Mouse (Mus musculus) stomach, embryonic 15.5 days (tissue): Measurements from ENCODE around the gene Ehhadh. TPM values are rescaled to one million over a fixed set of nuclear protein-coding genes. Genes with fewer than 3 reads are reported as not detected.

Experiments used
- ATAC-seq: fragments of 200-750 bp; cut with Nextera tagmentation; 2 replicates; pipeline ENCODE4 v1.8.0; 2017; ENCODE audit warnings: low read depth, moderate number of reproducible peaks, moderate TSS enrichment; ENCODE audit not compliant: insufficient read depth, low FRiP score
- H3K27ac ChIP-seq: fragments of 300-500 bp; sonication (generic); 2 replicates; pipeline ENCODE4 v1.5.1; 2015; ENCODE audit warnings: mild to moderate bottlenecking, inconsistent platforms
- H3K27me3 ChIP-seq: fragments of 300-500 bp; sonication (generic); replicated peaks from 2 replicates; pipeline ENCODE4 v1.6.1; 2015; ENCODE audit warnings: inconsistent platforms
- H3K36me3 ChIP-seq: fragments of 300-500 bp; sonication (generic); 2 replicates; pipeline ENCODE4 v1.6.1; 2015; ENCODE audit warnings: inconsistent platforms
- H3K4me1 ChIP-seq: fragments of 300-500 bp; sonication (generic); 2 replicates; pipeline ENCODE4 v1.6.1; 2015; ENCODE audit warnings: inconsistent platforms
- H3K4me2 ChIP-seq: fragments of 300-500 bp; sonication (generic); 2 replicates; pipeline ENCODE4 v1.6.1; 2015; ENCODE audit warnings: mild to moderate bottlenecking, inconsistent platforms
- H3K4me3 ChIP-seq: fragments of 300-500 bp; sonication (generic); replicated peaks from 2 replicates; pipeline ENCODE4 v1.5.1; 2015; ENCODE audit warnings: inconsistent platforms
- H3K9ac ChIP-seq: fragments of 300-500 bp; sonication (generic); 2 replicates; pipeline ENCODE4 v1.6.1; 2015; ENCODE audit warnings: inconsistent platforms
- H3K9me3 ChIP-seq: fragments of 300-500 bp; sonication (generic); 2 replicates; pipeline ENCODE4 v1.6.1; 2016; ENCODE audit warnings: inconsistent platforms
- WGBS: fragments of 180-500 bp; shearing (Covaris S2); methylation state at CpG from one replicate; pipeline ENCODE4 v1.1.7; 2015; 5-methylcytosine and 5-hydroxymethylcytosine counted together
- polyA plus RNA-seq: library from polyadenylated mRNA; unstranded; fragments of >200 nt; fragmentation: Nextera tagmentation; extraction: Ambion mirVana; gene quantifications from 2 replicates; pipeline ENCODE4 v1.2.1, GENCODE M21; 2015

The Ehhadh gene
- 5.0 and 5.1 TPM in 2 replicates for polyA plus RNA-seq

- peak within 1 kb of the TSS; percentile 44; the same call in 1 of the 2 replicates for H3K9ac ChIP-seq
- whole genome bisulfite sequencing = 6% methylated on average over 27 of the region's 28 CpGs
- H3K9me3 ChIP-seq = no peaks in the 10 kb centered on the region
- peak within 1 kb of the TSS; percentile 60 for H3K4me3 ChIP-seq
- peak; percentile 93 for ATAC-seq
- peaks cover 12% of the 10 kb centered on the region for H3K4me1 ChIP-seq
- no peaks in the 10 kb centered on the region for H3K36me3 ChIP-seq
- no peaks in the 10 kb centered on the region for H3K27me3 ChIP-seq
- 0 out of 2 replicates have a peak within 1 kb of the TSS, but pooled peaks have one; percentile 33 for H3K27ac ChIP-seq
- peak within 1 kb of the TSS; percentile 88 for H3K4me2 ChIP-seq
These were observed at the start of gene Ehhadh for GRCm38 (mm10) chr16:21787516-21788353. Gene Ehhadh (minus strand): TSS chr16:21787807.

- Histone ChIP-seq H3K4me2 (no peak overlapping the region), H3K36me3 (no peaks in the 10 kb centered on the region), H3K4me3 (no peak overlapping the region), H3K4me1 (no peaks in the 10 kb centered on the region), H3K9me3 (no peaks in the 10 kb centered on the region), H3K9ac (no peak overlapping the region), H3K27me3 (no peaks in the 10 kb centered on the region), H3K27ac (no peak overlapping the region)
- WGBS = 42% methylated on average over 7 of the region's 7 CpGs
- ATAC-seq = no peak
These were observed 48.9 kb upstream of the Ehhadh start for GRCm38 (mm10) chr16:21836311-21837072.

GRCm38 (mm10) chr16:21835584-21835931, 48.0 kb upstream of the Ehhadh start:
- no peak overlapping the region for H3K4me3 ChIP-seq
- 32% methylated on average over 7 of the region's 7 CpGs for WGBS
- H3K36me3 ChIP-seq = no peaks in the 10 kb centered on the region
- no peak overlapping the region for H3K27ac ChIP-seq
- no peaks in the 10 kb centered on the region for H3K9me3 ChIP-seq
- no peak for ATAC-seq
- no peaks in the 10 kb centered on the region for H3K27me3 ChIP-seq
- no peaks in the 10 kb centered on the region for H3K4me1 ChIP-seq
- no peak overlapping the region for H3K9ac ChIP-seq
- H3K4me2 ChIP-seq = no peak overlapping the region

GRCm38 (mm10) chr16:21834866-21835583, 47.4 kb upstream of the Ehhadh start:
- Histone ChIP-seq H3K27me3 (no peaks in the 10 kb centered on the region), H3K4me1 (no peaks in the 10 kb centered on the region), H3K4me2 (no peak overlapping the region), H3K4me3 (no peak overlapping the region), H3K9ac (no peak overlapping the region), H3K27ac (no peak overlapping the region), H3K36me3 (no peaks in the 10 kb centered on the region), H3K9me3 (no peaks in the 10 kb centered on the region)
- 76% methylated on average over 8 of the region's 8 CpGs for WGBS
- ATAC-seq = no peak

- whole genome bisulfite sequencing = 81% methylated on average over 10 of the region's 10 CpGs
These were observed 46.4 kb upstream of the Ehhadh start for GRCm38 (mm10) chr16:21833970-21834369.

GRCm38 (mm10) chr16:21833469-21833868, 45.9 kb upstream of the Ehhadh start:
- no peaks in the 10 kb centered on the region; the same call in 1 of the 2 replicates for H3K4me1 ChIP-seq
- no peak overlapping the region for H3K9ac ChIP-seq
- no peak overlapping the region for H3K4me3 ChIP-seq
- ATAC-seq = no peak
- H3K36me3 ChIP-seq = no peaks in the 10 kb centered on the region
- H3K27ac ChIP-seq = no peak overlapping the region
- WGBS = 88% methylated on average over 1 of the region's 1 CpGs
- H3K9me3 ChIP-seq = no peaks in the 10 kb centered on the region
- H3K4me2 ChIP-seq = no peak overlapping the region
- no peaks in the 10 kb centered on the region for H3K27me3 ChIP-seq

More at GRCm38 (mm10) chr16:21833970-21834369, 46.4 kb upstream of the Ehhadh start:
- Histone ChIP-seq H3K27me3 (no peaks in the 10 kb centered on the region), H3K9me3 (no peaks in the 10 kb centered on the region), H3K9ac (no peak overlapping the region), H3K4me2 (no peak overlapping the region), H3K27ac (no peak overlapping the region), H3K4me3 (no peak overlapping the region), H3K4me1 (no peaks in the 10 kb centered on the region; the same call in 1 of the 2 replicates), H3K36me3 (no peaks in the 10 kb centered on the region)
- no peak for ATAC-seq

GRCm38 (mm10) chr16:21831764-21832163, 44.2 kb upstream of the Ehhadh start:
- 45% methylated on average over 5 of the region's 5 CpGs for WGBS
- Histone ChIP-seq H3K4me1 (peaks cover 8% of the 10 kb centered on the region), H3K27ac (peak overlapping the region; percentile 40; the same call in 1 of the 2 replicates), H3K27me3 (no peaks in the 10 kb centered on the region), H3K9ac (no peak overlapping the region), H3K36me3 (no peaks in the 10 kb centered on the region), H3K9me3 (no peaks in the 10 kb centered on the region), H3K4me2 (no peak overlapping the region), H3K4me3 (no peak overlapping the region)
- peak; percentile 85 for ATAC-seq

- Histone ChIP-seq H3K4me1 (peaks cover 8% of the 10 kb centered on the region), H3K9ac (no peak overlapping the region), H3K9me3 (no peaks in the 10 kb centered on the region), H3K27me3 (no peaks in the 10 kb centered on the region), H3K36me3 (no peaks in the 10 kb centered on the region), H3K4me3 (no peak overlapping the region), H3K27ac (no peak overlapping the region), H3K4me2 (no peak overlapping the region)
- ATAC-seq = no peak
- WGBS = 47% methylated on average over 6 of the region's 6 CpGs
These were observed 43.2 kb upstream of the Ehhadh start for GRCm38 (mm10) chr16:21830784-21831183.

GRCm38 (mm10) chr16:21829711-21830110, 42.1 kb upstream of the Ehhadh start:
- no peak overlapping the region for H3K4me2 ChIP-seq
- H3K4me1 ChIP-seq = peaks cover 8% of the 10 kb centered on the region
- WGBS = 25% methylated on average over 5 of the region's 5 CpGs
- no peak overlapping the region for H3K9ac ChIP-seq
- H3K27ac ChIP-seq = no peak overlapping the region
- ATAC-seq = no peak
- no peaks in the 10 kb centered on the region for H3K27me3 ChIP-seq
- H3K36me3 ChIP-seq = no peaks in the 10 kb centered on the region
- H3K4me3 ChIP-seq = no peak overlapping the region
- no peaks in the 10 kb centered on the region for H3K9me3 ChIP-seq

- Histone ChIP-seq H3K27me3 (no peaks in the 10 kb centered on the region), H3K4me2 (peak overlapping the region; percentile 23; the same call in 1 of the 2 replicates), H3K4me3 (no peak overlapping the region), H3K4me1 (peaks cover 8% of the 10 kb centered on the region), H3K9me3 (no peaks in the 10 kb centered on the region), H3K9ac (no peak overlapping the region), H3K27ac (0 out of 2 replicates have a peak overlapping the region, but pooled peaks have one; percentile 16), H3K36me3 (no peaks in the 10 kb centered on the region)
- 67% methylated on average over 4 of the region's 4 CpGs for WGBS
- no peak for ATAC-seq
These were observed 40.0 kb upstream of the Ehhadh start for GRCm38 (mm10) chr16:21827581-21827980.

- 0 out of 2 replicates have a peak overlapping the region, but pooled peaks have one; percentile 16 for H3K27ac ChIP-seq
- H3K4me3 ChIP-seq = no peak overlapping the region
- no peaks in the 10 kb centered on the region for H3K9me3 ChIP-seq
- ATAC-seq = no peak
- H3K9ac ChIP-seq = no peak overlapping the region
- 37% methylated on average over 4 of the region's 4 CpGs for WGBS
- peak overlapping the region; percentile 23; the same call in 1 of the 2 replicates for H3K4me2 ChIP-seq
- H3K27me3 ChIP-seq = no peaks in the 10 kb centered on the region
- H3K4me1 ChIP-seq = peaks cover 8% of the 10 kb centered on the region
- H3K36me3 ChIP-seq = no peaks in the 10 kb centered on the region
These were observed 39.5 kb upstream of the Ehhadh start for GRCm38 (mm10) chr16:21827153-21827552.
